Mouse (Mus musculus) hindbrain, postnatal 0 days (tissue): ENCODE data around the gene Hemk1. TPM values are rescaled to one million over a fixed set of nuclear protein-coding genes. Genes with fewer than 3 reads are reported as not detected.
A peak's percentile ranks its signal among the peaks of the same experiment; 100 is the strongest.

Experiments used
- ATAC-seq: fragments of 200-750 bp; cut with Nextera tagmentation; 2 replicates; pipeline ENCODE4 v1.8.0; 2017; ENCODE audit warnings: mild to moderate bottlenecking, moderate TSS enrichment, moderate library complexity
- DNase-seq: peaks from one replicate; pipeline ENCODE4 v3.0.0-alpha.2; 2015; ENCODE audit warnings: low spot score
- H3K27ac ChIP-seq: fragments of 300-500 bp; sonication (generic); 2 replicates; pipeline ENCODE4 v1.5.1; 2014; ENCODE audit warnings: mild to moderate bottlenecking
- H3K27me3 ChIP-seq: fragments of 300-500 bp; sonication (generic); 2 replicates; pipeline ENCODE4 v1.6.1; 2014; ENCODE audit warnings: low read length, mixed read lengths; ENCODE audit not compliant: insufficient read depth
- H3K36me3 ChIP-seq: fragments of 300-500 bp; sonication (generic); 2 replicates; pipeline ENCODE4 v1.6.1; 2014; ENCODE audit warnings: low read length, mixed read lengths; ENCODE audit not compliant: insufficient read depth
- H3K4me1 ChIP-seq: fragments of 300-500 bp; sonication (generic); 2 replicates; pipeline ENCODE4 v1.6.1; 2014; ENCODE audit warnings: antibody characterized with exemption, low read length, mixed read lengths; ENCODE audit not compliant: insufficient read depth
- H3K4me2 ChIP-seq: fragments of 300-500 bp; sonication (generic); 2 replicates; pipeline ENCODE4 v1.6.1; 2014; ENCODE audit warnings: low read depth, mild to moderate bottlenecking, low read length, moderate library complexity, mixed read lengths
- H3K4me3 ChIP-seq: fragments of 300-500 bp; sonication (generic); 2 replicates; pipeline ENCODE4 v1.5.1; 2014; ENCODE audit warnings: low read length
- H3K9ac ChIP-seq: fragments of 300-500 bp; sonication (generic); replicated peaks from 2 replicates; pipeline ENCODE4 v1.6.1; 2014; ENCODE audit warnings: mild to moderate bottlenecking, low read length, moderate library complexity, mixed read lengths
- H3K9me3 ChIP-seq: fragments of 300-500 bp; sonication (generic); 2 replicates; pipeline ENCODE4 v1.6.1; 2016; ENCODE audit warnings: low read length, mixed read lengths
- CTCF ChIP-seq: IDR thresholded peaks from 2 replicates; pipeline ENCODE4 v1.5.1; 2016; ENCODE audit warnings: antibody characterized with exemption, control low read depth, low read depth
- WGBS: fragments of 180-500 bp; shearing (Covaris S2); extraction: QIAGEN DNeasy Blood & Tissue Kit; methylation state at CpG from one replicate; pipeline ENCODE4 v1.1.7; 2014; 5-methylcytosine and 5-hydroxymethylcytosine counted together
- polyA plus RNA-seq: library from polyadenylated mRNA; unstranded; fragments of >200 nt; fragmentation: Nextera tagmentation; extraction: Ambion mirVana; gene quantifications from 2 replicates; pipeline ENCODE4 v1.2.1, GENCODE M21; 2015
- total RNA-seq: library from RNA; depleted of rRNA; stranded (reverse); fragments of >200 nt; gene quantifications from 2 replicates; pipeline ENCODE4 v1.2.3, GENCODE M21; 2014

Gene Hemk1
- total and polyA plus RNA-seq, 2 experiments from 2014 or later, result 13.6 to 18.1 TPM

- Histone ChIP-seq H3K4me1 (no peaks in the 10 kb centered on the region; the same call in 1 of the 2 replicates), H3K4me2 (peak overlapping the region; percentile 72), H3K27ac (peak overlapping the region; percentile 55; the same call in 1 of the 2 replicates), H3K27me3 (no peaks in the 10 kb centered on the region), H3K9ac (peak overlapping the region; percentile 66), H3K9me3 (no peaks in the 10 kb centered on the region), H3K4me3 (peak overlapping the region; percentile 76), H3K36me3 (peaks cover 11% of the 10 kb centered on the region; the same call in 1 of the 2 replicates)
- TF ChIP-seq CTCF, result no peak
- DNase-seq (no peak), ATAC-seq (no peak)
- WGBS, result 14% methylated on average over 16 of the region's 16 CpGs
These were observed 41.1 kb downstream of the Hemk1 start for GRCm38 (mm10) chr9:107297059-107297458.

- 0% methylated on average over 31 of the region's 31 CpGs for WGBS
- peaks cover 8% of the 10 kb centered on the region; the same call in 1 of the 2 replicates for H3K36me3 ChIP-seq
- no peaks in the 10 kb centered on the region for H3K27me3 ChIP-seq
- peak; percentile 98 for ATAC-seq
- DNase-seq, result peak; percentile 97
- peak overlapping the region; percentile 66 for H3K9ac ChIP-seq
- peak overlapping the region; percentile 72 for H3K4me2 ChIP-seq
- H3K9me3 ChIP-seq, result no peaks in the 10 kb centered on the region
- H3K27ac ChIP-seq, result peak overlapping the region; percentile 55; the same call in 1 of the 2 replicates
- peak overlapping the region; percentile 76 for H3K4me3 ChIP-seq
- H3K4me1 ChIP-seq, result no peaks in the 10 kb centered on the region; the same call in 1 of the 2 replicates
- no peak for TF ChIP-seq CTCF
These were observed 41.6 kb downstream of the Hemk1 start for GRCm38 (mm10) chr9:107296501-107296965.

DNA sequence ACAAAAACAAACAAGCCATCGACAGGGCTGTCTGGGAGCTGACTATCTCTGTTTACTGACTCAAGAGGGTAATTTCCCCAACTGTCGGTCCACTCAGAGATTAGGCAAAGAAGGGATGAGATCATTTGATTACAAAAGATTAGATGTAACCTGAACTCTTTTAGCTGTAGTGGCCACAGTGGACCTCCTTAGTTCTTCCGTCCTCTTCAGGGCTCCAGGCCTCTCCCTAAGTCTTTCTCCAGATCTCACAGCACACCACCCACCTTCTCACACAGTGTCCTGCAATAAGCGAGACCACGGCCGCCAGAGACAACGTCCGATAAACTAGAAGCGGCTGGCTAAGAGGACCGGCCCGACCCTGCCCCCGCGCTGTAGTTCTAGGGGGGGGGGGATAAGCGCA is 42.1 kb downstream of the Hemk1 start:
- H3K36me3 ChIP-seq, result peaks cover 5% of the 10 kb centered on the region; the same call in 1 of the 2 replicates
- peak overlapping the region; percentile 72 for H3K4me2 ChIP-seq
- no peaks in the 10 kb centered on the region; the same call in 1 of the 2 replicates for H3K4me1 ChIP-seq
- no peak overlapping the region; the same call in 1 of the 2 replicates for H3K9ac ChIP-seq
- ATAC-seq, result peak; percentile 27; the same call in 1 of the 2 replicates
- no peak for TF ChIP-seq CTCF
- DNase-seq, result no peak
- H3K27me3 ChIP-seq, result no peaks in the 10 kb centered on the region
- WGBS, result 7% methylated on average over 14 of the region's 14 CpGs
- H3K9me3 ChIP-seq, result no peaks in the 10 kb centered on the region
- H3K27ac ChIP-seq, result no peak overlapping the region
- peak overlapping the region; percentile 76 for H3K4me3 ChIP-seq

GRCm38 (mm10) chr9:107296016-107296040 is 42.3 kb downstream of the Hemk1 start, which contains the start of gene Cish:
Cish (plus strand) TSS chr9:107296026.
- no peak for DNase-seq
- Histone ChIP-seq H3K27me3 (no peaks in the 10 kb centered on the region), H3K4me2 (peak within 1 kb of the TSS; percentile 72), H3K27ac (peak within 1 kb of the TSS; percentile 55; the same call in 1 of the 2 replicates), H3K36me3 (peaks cover 3% of the 10 kb centered on the region; the same call in 1 of the 2 replicates), H3K4me1 (no peaks in the 10 kb centered on the region; the same call in 1 of the 2 replicates), H3K9ac (peak within 1 kb of the TSS; percentile 66), H3K4me3 (peak within 1 kb of the TSS; percentile 76), H3K9me3 (no peaks in the 10 kb centered on the region)
- no peak for ATAC-seq
- TF ChIP-seq CTCF, result no peak

- Histone ChIP-seq H3K27me3 (no peaks in the 10 kb centered on the region), H3K4me2 (peak overlapping the region; percentile 72), H3K36me3 (peaks cover 1% of the 10 kb centered on the region; the same call in 1 of the 2 replicates), H3K4me3 (no peak overlapping the region), H3K27ac (no peak overlapping the region), H3K4me1 (no peaks in the 10 kb centered on the region; the same call in 1 of the 2 replicates), H3K9me3 (no peaks in the 10 kb centered on the region), H3K9ac (no peak overlapping the region)
- no peak for TF ChIP-seq CTCF
- 79% methylated on average over 4 of the region's 4 CpGs for WGBS
- ATAC-seq (no peak), DNase-seq (no peak)
These were observed 42.5 kb downstream of the Hemk1 start for GRCm38 (mm10) chr9:107295616-107296015.

GRCm38 (mm10) chr9:107294249-107294648 is 43.9 kb downstream of the Hemk1 start:
- Histone ChIP-seq H3K36me3 (no peaks in the 10 kb centered on the region), H3K4me3 (no peak overlapping the region), H3K4me2 (no peak overlapping the region), H3K27ac (no peak overlapping the region), H3K27me3 (peaks cover 4% of the 10 kb centered on the region; the same call in 1 of the 2 replicates), H3K4me1 (peaks cover 6% of the 10 kb centered on the region), H3K9ac (no peak overlapping the region), H3K9me3 (no peaks in the 10 kb centered on the region)
- ATAC-seq (no peak), DNase-seq (peak; percentile 81)
- TF ChIP-seq CTCF, result peak; percentile 91
- 3% methylated on average over 6 of the region's 6 CpGs for WGBS

DNA sequence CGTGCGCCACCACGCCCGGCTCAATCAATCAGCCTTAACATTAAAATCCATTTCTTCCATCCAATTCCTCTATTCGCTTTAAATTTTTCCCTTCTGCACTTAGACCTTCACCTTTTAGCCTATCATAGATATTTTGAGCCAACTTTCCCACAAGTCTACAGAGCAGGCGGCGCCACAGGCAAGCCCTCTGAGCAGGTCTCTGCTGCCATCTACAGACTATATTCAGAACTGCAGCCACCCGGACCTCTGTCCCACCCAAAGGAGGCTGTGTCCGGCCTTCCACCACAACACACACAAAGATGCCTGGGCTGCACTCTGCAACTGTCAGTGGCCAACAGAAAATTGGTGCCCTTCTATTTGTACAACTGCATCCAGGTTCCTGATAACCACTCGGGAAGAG is 47.3 kb downstream of the Hemk1 start:
- no peak overlapping the region for H3K9ac ChIP-seq
- H3K27me3 ChIP-seq, result peaks cover 7% of the 10 kb centered on the region; the same call in 1 of the 2 replicates
- no peak overlapping the region for H3K27ac ChIP-seq
- WGBS, result 28% methylated on average over 10 of the region's 10 CpGs
- no peaks in the 10 kb centered on the region for H3K36me3 ChIP-seq
- ATAC-seq (peak; percentile 65; the same call in 1 of the 2 replicates), DNase-seq (peak; percentile 86)
- no peak overlapping the region for H3K4me2 ChIP-seq
- H3K9me3 ChIP-seq, result no peaks in the 10 kb centered on the region
- peaks cover 9% of the 10 kb centered on the region; the same call in 1 of the 2 replicates for H3K4me1 ChIP-seq
- TF ChIP-seq CTCF, result peak; percentile 98
- H3K4me3 ChIP-seq, result no peak overlapping the region
